Mouse (Mus musculus): ENCODE measurements around the gene Serpina5.

- TF ChIP-seq TAL1 (IDR thresholded peaks at IDR 0.05; ENCODE audit: low read length) (no peak), GATA1 (IDR thresholded peaks at IDR 0.05; ENCODE audit: low read length) (no peak)
These were observed 31.3 kb upstream of the Serpina5 start for GRCm38 (mm10) chr12:104069620-104070019.

Measured in erythroblast, embryonic 14.5 days (primary cell).